Mouse (Mus musculus): ENCODE measurements around the gene Wfdc2. TPM values are rescaled to one million over a fixed set of nuclear protein-coding genes. Genes with fewer than 3 reads are reported as not detected.
"Not testable (repeated sequence)": the region's sequence is repeated elsewhere in the genome, so short reads cannot be mapped to it uniquely, and the experiment has no call there.

The Wfdc2 gene
- polyA plus RNA-seq, 1 experiment from 2014 or later, result 274 TPM

DNA sequence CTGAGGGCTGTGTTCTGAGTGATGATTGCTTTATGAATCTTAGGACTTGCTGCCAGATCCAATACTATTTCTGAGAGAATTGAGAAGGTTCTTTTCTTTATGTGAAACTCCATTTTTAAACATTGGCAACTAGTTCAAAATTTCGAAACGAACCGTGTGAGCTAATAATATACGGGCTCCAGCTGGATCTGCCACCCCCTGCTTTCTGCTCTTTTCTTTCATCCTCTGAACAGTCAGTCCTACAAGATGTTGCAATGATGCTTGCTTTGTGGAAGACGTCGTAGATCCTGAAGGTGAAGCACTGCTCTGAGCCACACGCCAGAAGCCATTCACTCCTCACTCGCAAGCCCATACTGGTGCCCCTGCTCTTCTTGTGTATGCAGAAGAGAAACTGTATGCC, 3.8 kb upstream of the Wfdc2 start:
- Histone ChIP-seq H3K4me1 (ENCODE audit: control insufficient read depth, insufficient read depth, low read length) (0 out of 2 replicates have a peak, but pooled peaks cover 4% of the 10 kb centered on the region), H3K27me3 (ENCODE audit: control insufficient read depth, insufficient read depth, low read length) (no peaks in the 10 kb centered on the region), H3K36me3 (ENCODE audit: control insufficient read depth, insufficient read depth, low read length) (no peaks in the 10 kb centered on the region), H3K9ac (replicated peaks; ENCODE audit: low read depth, low read length) (no peak overlapping the region), H3K9me3 (ENCODE audit: control insufficient read depth, low read depth, low read length) (no peaks in the 10 kb centered on the region), H3K4me3 (ENCODE audit: low read depth, low read length) (no peak overlapping the region), H3K4me2 (replicated peaks; ENCODE audit: low read depth, low read length) (no peak overlapping the region), H3K27ac (ENCODE audit: low read length) (peak overlapping the region; percentile 68)
- no peak for ATAC-seq (ENCODE audit: insufficient number of reproducible peaks, insufficient read depth, low FRiP score, low read depth)
- WGBS, result 69% methylated on average over 8 of the region's 8 CpGs

- peak; percentile 61; the same call in 1 of the 2 replicates for ATAC-seq (ENCODE audit: insufficient number of reproducible peaks, insufficient read depth, low FRiP score, low read depth)
- H3K9me3 ChIP-seq (ENCODE audit: control insufficient read depth, low read depth, low read length), result no peaks in the 10 kb centered on the region
- H3K36me3 ChIP-seq (ENCODE audit: control insufficient read depth, insufficient read depth, low read length), result no peaks in the 10 kb centered on the region
- H3K4me2 ChIP-seq (replicated peaks; ENCODE audit: low read depth, low read length), result no peak overlapping the region
- WGBS, result 34% methylated on average over 16 of the region's 16 CpGs
- no peak overlapping the region for H3K9ac ChIP-seq (replicated peaks; ENCODE audit: low read depth, low read length)
- H3K27ac ChIP-seq (ENCODE audit: low read length), result peak overlapping the region; percentile 68
- no peak overlapping the region for H3K4me3 ChIP-seq (ENCODE audit: low read depth, low read length)
- H3K27me3 ChIP-seq (ENCODE audit: control insufficient read depth, insufficient read depth, low read length), result no peaks in the 10 kb centered on the region
- H3K4me1 ChIP-seq (ENCODE audit: control insufficient read depth, insufficient read depth, low read length), result 0 out of 2 replicates have a peak, but pooled peaks cover 4% of the 10 kb centered on the region
These were observed 3.1 kb upstream of the Wfdc2 start for GRCm38 (mm10) chr2:164558991-164559645.

GRCm38 (mm10) chr2:164560106-164560505, 2.1 kb upstream of the Wfdc2 start:
- Histone ChIP-seq H3K9ac (replicated peaks; ENCODE audit: low read depth, low read length) (no peak overlapping the region), H3K4me2 (replicated peaks; ENCODE audit: low read depth, low read length) (no peak overlapping the region), H3K36me3 (ENCODE audit: control insufficient read depth, insufficient read depth, low read length) (no peaks in the 10 kb centered on the region), H3K27ac (ENCODE audit: low read length) (no peak overlapping the region), H3K4me3 (ENCODE audit: low read depth, low read length) (no peak overlapping the region), H3K27me3 (ENCODE audit: control insufficient read depth, insufficient read depth, low read length) (no peaks in the 10 kb centered on the region), H3K4me1 (ENCODE audit: control insufficient read depth, insufficient read depth, low read length) (0 out of 2 replicates have a peak, but pooled peaks cover 8% of the 10 kb centered on the region), H3K9me3 (ENCODE audit: control insufficient read depth, low read depth, low read length) (no peaks in the 10 kb centered on the region)
- whole genome bisulfite sequencing, result 84% methylated on average over 8 of the region's 8 CpGs
- ATAC-seq (ENCODE audit: insufficient number of reproducible peaks, insufficient read depth, low FRiP score, low read depth), result no peak

DNA sequence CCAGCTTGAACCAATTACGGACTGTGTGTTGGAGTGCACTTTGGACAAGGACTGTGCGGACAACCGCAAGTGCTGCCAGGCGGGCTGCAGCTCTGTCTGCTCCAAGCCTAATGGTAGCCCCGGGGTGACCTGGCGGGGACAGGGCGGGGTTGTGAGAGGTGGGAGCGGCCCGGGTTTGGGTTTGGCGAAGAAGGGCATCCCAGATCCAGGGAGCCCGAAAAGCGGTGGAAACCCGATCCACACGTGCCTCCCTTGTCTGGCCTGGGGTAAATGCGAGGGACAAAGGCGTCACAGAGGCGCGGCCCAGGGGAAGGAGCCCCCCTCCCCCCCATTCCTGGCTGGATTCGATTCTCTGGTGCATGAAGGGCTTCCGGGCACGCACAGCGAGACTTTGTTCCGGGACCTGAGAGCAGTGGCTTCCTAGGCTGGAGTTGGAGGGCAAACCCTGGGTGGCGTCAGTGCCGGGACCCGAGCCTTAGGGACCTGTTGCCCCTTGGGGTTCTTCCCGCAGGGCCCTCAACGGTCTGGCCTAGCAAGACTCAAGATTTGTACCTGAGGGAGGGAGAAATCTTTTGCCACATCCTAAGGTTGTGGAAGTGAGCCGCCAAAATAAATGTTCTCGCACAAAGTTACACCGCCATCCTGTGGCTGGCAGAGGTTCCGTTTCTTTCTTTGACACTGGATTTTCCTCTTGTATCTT, 1.3 kb downstream of the Wfdc2 start:
- WGBS, result under 1% methylated on average over 32 of the region's 32 CpGs
- Histone ChIP-seq H3K4me1 (ENCODE audit: control insufficient read depth, insufficient read depth, low read length) (0 out of 2 replicates have a peak, but pooled peaks cover 8% of the 10 kb centered on the region), H3K27me3 (ENCODE audit: control insufficient read depth, insufficient read depth, low read length) (no peaks in the 10 kb centered on the region), H3K36me3 (ENCODE audit: control insufficient read depth, insufficient read depth, low read length) (no peaks in the 10 kb centered on the region), H3K27ac (ENCODE audit: low read length) (peak overlapping the region; percentile 12; the same call in 1 of the 2 replicates), H3K4me2 (replicated peaks; ENCODE audit: low read depth, low read length) (peak overlapping the region; percentile 66), H3K9me3 (ENCODE audit: control insufficient read depth, low read depth, low read length) (no peaks in the 10 kb centered on the region), H3K4me3 (ENCODE audit: low read depth, low read length) (peak overlapping the region; percentile 34), H3K9ac (replicated peaks; ENCODE audit: low read depth, low read length) (peak overlapping the region; percentile 63)
- peak; percentile 43; the same call in 1 of the 2 replicates for ATAC-seq (ENCODE audit: insufficient number of reproducible peaks, insufficient read depth, low FRiP score, low read depth)

DNA sequence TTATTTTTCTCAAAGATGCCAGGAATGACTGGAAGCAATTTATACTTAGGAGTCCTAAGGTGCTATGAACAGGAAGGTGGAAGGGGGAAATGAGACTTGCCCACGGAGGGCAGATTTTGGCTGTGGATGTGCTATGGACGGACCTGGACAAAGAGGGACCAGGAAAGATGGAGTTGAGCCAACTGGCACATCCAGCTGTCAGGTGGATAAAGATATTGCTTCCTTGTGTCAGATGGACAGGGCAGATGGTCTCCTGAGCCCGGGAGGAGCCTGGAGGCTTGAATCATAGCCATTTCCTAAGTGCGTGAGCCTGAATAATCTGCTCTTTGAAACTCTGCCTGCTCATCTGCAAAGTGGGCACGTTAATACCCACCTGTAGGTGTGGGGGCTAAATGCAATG, 2.1 kb downstream of the Wfdc2 start:
- no peaks in the 10 kb centered on the region for H3K27me3 ChIP-seq (ENCODE audit: control insufficient read depth, insufficient read depth, low read length)
- ATAC-seq (ENCODE audit: insufficient number of reproducible peaks, insufficient read depth, low FRiP score, low read depth), result no peak
- peak overlapping the region; percentile 66 for H3K4me2 ChIP-seq (replicated peaks; ENCODE audit: low read depth, low read length)
- no peaks in the 10 kb centered on the region for H3K9me3 ChIP-seq (ENCODE audit: control insufficient read depth, low read depth, low read length)
- no peaks in the 10 kb centered on the region for H3K36me3 ChIP-seq (ENCODE audit: control insufficient read depth, insufficient read depth, low read length)
- 0 out of 2 replicates have a peak overlapping the region, but pooled peaks have one; percentile 63 for H3K9ac ChIP-seq (replicated peaks; ENCODE audit: low read depth, low read length)
- WGBS, result 75% methylated on average over 5 of the region's 5 CpGs
- no peak overlapping the region for H3K27ac ChIP-seq (ENCODE audit: low read length)
- no peak overlapping the region for H3K4me3 ChIP-seq (ENCODE audit: low read depth, low read length)
- H3K4me1 ChIP-seq (ENCODE audit: control insufficient read depth, insufficient read depth, low read length), result 0 out of 2 replicates have a peak, but pooled peaks cover 8% of the 10 kb centered on the region

DNA sequence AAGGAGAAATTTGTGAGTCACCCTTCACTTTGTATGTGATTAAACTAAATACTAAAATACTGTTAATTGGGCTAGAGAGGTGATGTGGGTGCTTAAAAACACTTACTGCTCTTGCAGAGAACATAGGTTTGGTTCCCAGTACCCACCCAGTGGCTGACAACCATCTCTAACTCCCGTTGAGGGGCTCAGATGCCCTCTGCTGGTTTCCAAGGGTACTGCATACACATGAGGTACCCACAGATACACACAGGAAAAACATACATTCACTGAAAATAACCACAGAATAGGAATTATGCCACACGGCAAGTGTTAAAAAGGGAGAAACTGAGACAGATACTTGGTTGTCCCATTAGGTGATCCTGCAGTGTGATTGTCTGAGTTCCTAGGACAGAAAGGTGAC, 4.8 kb downstream of the Wfdc2 start:
- no peak overlapping the region for H3K4me3 ChIP-seq (ENCODE audit: low read depth, low read length)
- H3K9me3 ChIP-seq (ENCODE audit: control insufficient read depth, low read depth, low read length), result no peaks in the 10 kb centered on the region
- H3K27me3 ChIP-seq (ENCODE audit: control insufficient read depth, insufficient read depth, low read length), result no peaks in the 10 kb centered on the region
- H3K4me2 ChIP-seq (replicated peaks; ENCODE audit: low read depth, low read length), result no peak overlapping the region
- no peak for ATAC-seq (ENCODE audit: insufficient number of reproducible peaks, insufficient read depth, low FRiP score, low read depth)
- 86% methylated on average over 2 of the region's 2 CpGs for WGBS
- no peak overlapping the region for H3K9ac ChIP-seq (replicated peaks; ENCODE audit: low read depth, low read length)
- H3K27ac ChIP-seq (ENCODE audit: low read length), result no peak overlapping the region
- no peaks in the 10 kb centered on the region for H3K36me3 ChIP-seq (ENCODE audit: control insufficient read depth, insufficient read depth, low read length)
- 0 out of 2 replicates have a peak, but pooled peaks cover 8% of the 10 kb centered on the region for H3K4me1 ChIP-seq (ENCODE audit: control insufficient read depth, insufficient read depth, low read length)

DNA sequence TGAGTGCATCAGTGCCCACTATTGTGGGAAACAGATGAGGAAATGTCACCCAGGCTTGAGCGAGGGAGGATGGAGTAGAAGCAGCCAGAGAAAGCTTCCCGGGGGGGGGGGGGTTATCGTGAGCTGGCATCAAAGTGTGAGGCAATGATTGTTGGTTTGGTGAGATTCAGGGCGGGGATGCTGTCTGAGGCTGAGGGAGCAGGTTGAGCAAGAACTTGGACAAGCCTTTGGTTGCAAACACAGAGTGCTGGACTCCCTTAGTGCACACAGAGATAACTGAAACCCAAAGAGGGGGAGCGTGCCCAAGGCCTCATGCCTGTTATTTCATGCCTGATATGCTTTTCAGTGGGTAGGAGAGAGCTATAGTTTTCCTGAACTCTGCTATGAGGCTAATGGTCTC, 5.2 kb downstream of the Wfdc2 start:
- no peaks in the 10 kb centered on the region for H3K9me3 ChIP-seq (ENCODE audit: control insufficient read depth, low read depth, low read length)
- no peaks in the 10 kb centered on the region for H3K36me3 ChIP-seq (ENCODE audit: control insufficient read depth, insufficient read depth, low read length)

DNA sequence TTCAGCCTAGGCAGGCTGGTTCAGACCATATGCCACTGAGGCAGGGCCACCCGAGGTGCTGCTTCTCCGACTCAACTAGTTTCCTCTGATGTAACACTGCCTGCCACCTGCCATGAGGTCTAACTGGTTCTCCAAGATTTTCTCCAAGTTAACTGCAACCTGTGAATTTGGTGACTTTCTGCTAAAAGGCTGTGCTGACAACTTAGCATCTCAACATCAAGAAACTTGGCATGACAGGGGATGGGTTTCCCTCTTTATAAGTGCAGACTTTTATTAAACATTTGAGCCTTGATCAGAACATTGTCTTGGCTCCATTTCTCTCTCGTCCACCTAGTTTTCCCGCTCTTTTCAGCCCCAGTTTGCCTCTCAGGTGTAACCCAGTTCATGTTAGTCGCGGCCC, 11.1 kb downstream of the Wfdc2 start, which contains the start of gene Spint3:
TSS of gene Spint3 (minus strand) at position 101 of the 400 bp plus-strand sequence.
- 80% methylated on average over 6 of the region's 6 CpGs for WGBS
- H3K4me1 ChIP-seq (ENCODE audit: control insufficient read depth, insufficient read depth, low read length); H3K9me3 ChIP-seq (ENCODE audit: control insufficient read depth, low read depth, low read length); H3K4me2 ChIP-seq (replicated peaks; ENCODE audit: low read depth, low read length); ATAC-seq (ENCODE audit: insufficient number of reproducible peaks, insufficient read depth, low FRiP score, low read depth); H3K4me3 ChIP-seq (ENCODE audit: low read depth, low read length); H3K36me3 ChIP-seq (ENCODE audit: control insufficient read depth, insufficient read depth, low read length); H3K27ac ChIP-seq (ENCODE audit: low read length); H3K9ac ChIP-seq (replicated peaks; ENCODE audit: low read depth, low read length); H3K27me3 ChIP-seq (ENCODE audit: control insufficient read depth, insufficient read depth, low read length): not testable (repeated sequence)

More for the DNA sequence above, 5.2 kb downstream of the Wfdc2 start:
- H3K4me2 ChIP-seq (replicated peaks; ENCODE audit: low read depth, low read length), result no peak overlapping the region
- no peak overlapping the region for H3K27ac ChIP-seq (ENCODE audit: low read length)
- no peak overlapping the region for H3K4me3 ChIP-seq (ENCODE audit: low read depth, low read length)
- ATAC-seq (ENCODE audit: insufficient number of reproducible peaks, insufficient read depth, low FRiP score, low read depth), result no peak
- H3K27me3 ChIP-seq (ENCODE audit: control insufficient read depth, insufficient read depth, low read length), result no peaks in the 10 kb centered on the region
- 79% methylated on average over 5 of the region's 5 CpGs for WGBS
- H3K9ac ChIP-seq (replicated peaks; ENCODE audit: low read depth, low read length), result no peak overlapping the region
- H3K4me1 ChIP-seq (ENCODE audit: control insufficient read depth, insufficient read depth, low read length), result 0 out of 2 replicates have a peak, but pooled peaks cover 8% of the 10 kb centered on the region
